Mouse (Mus musculus): ENCODE data around the gene B3galt5.

Gene B3galt5

DNA sequence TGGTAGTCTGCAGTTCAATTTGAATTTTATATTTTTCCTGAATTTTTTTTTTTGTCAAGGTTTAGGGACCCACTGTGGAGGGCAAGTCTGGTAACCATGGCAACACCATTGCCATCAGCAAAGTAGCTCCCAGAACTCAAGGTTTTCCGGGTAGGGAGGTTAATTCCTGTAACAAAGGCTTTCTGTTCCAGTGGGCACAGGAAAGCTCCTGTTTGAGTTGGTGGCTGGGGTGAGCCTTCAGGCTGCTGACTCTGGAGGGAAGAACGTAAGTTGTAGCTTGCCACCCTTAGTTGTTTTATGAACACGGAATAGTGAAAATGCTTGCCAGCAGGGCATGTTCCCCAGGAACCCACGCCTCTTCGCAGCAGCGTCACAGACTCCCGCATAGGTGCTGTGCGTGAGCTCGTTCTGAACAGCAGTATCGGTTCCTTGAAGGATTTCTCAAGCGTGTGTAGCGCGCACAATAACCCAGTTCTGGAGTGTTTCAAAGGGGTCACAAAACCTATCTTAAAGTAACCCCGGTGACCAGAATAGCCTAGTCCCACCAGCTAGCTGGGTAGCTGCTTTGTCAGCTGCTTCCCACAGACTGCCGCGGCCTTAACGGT, at the start of gene B3galt5:
Gene B3galt5 (plus strand): TSS at position 436 of the 605 bp plus-strand sequence.
- no peak for DNase-seq (ENCODE audit: low spot score)

DNA sequence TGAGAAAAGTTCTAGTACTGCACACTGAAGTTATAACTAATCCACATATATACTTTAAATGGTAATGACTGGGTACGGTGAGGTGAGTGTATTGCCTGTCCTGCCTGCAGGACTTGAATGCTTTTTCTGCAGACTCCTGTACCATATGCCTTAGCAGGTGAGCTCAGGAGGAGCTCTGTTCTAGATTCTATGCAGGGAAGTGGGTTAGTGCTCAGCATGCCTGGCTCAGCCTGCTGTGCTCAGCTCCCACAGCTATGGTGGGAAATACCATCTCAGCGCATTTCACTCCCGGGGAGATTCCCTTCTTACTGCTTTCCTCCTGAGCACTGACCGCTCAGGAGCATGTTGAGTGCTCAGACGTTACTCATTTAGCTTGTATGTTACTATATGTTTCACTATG, 48.0 kb upstream of the B3galt5 start:
- DNase-seq (ENCODE audit: low spot score), result no peak

DNA sequence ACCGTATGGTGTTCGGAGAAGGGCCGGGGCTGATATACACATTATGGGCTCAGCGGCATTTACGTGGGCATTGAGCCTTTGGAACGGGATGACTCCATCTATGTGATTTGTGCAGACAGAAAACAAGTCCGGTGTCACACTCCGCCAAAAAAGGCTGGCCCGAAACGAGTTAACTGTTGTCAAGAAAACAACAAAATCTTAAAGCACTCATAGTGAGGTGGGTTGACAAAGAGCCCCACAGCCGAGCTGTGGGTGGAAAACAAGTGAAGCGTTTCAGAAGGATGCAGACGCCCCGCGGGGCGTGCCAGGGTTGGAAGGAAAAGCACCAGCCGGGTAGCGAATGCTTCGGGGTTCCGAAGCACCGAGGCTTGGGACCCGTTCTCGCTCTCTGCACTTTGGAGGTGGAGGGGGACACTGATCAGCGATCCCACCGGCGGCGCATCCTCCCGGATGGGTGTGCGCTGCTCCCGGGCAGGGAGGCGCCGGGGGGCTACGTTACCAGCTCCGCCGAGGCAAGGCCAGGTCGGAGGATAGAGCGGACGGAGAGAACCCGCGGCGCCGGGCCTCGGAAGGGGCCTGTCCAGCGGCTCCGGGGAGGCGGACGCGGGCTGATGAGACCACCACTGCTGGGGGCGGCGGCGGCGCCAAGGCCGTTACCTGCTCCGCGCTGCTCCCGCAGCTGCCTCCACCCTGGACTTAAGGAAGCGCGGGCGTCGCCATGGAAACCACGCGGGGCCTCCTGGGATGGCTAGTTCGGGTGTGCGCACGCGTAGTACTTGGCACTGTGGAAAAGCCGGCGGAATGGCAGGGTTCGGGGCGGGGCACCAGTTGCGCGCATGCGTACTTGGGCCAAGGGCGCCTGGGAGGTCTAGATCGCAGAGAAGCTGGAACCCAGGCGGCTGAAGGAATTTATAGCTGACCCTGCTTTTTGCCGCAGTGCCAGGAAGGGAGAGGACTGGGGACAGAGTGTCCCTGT, 43.8 kb upstream of the B3galt5 start, which contains the start of gene Lca5l:
Gene Lca5l (minus strand): TSS at position 741 of the 976 bp plus-strand sequence.
- DNase-seq (ENCODE audit: low spot score), result peak; percentile 100

DNA sequence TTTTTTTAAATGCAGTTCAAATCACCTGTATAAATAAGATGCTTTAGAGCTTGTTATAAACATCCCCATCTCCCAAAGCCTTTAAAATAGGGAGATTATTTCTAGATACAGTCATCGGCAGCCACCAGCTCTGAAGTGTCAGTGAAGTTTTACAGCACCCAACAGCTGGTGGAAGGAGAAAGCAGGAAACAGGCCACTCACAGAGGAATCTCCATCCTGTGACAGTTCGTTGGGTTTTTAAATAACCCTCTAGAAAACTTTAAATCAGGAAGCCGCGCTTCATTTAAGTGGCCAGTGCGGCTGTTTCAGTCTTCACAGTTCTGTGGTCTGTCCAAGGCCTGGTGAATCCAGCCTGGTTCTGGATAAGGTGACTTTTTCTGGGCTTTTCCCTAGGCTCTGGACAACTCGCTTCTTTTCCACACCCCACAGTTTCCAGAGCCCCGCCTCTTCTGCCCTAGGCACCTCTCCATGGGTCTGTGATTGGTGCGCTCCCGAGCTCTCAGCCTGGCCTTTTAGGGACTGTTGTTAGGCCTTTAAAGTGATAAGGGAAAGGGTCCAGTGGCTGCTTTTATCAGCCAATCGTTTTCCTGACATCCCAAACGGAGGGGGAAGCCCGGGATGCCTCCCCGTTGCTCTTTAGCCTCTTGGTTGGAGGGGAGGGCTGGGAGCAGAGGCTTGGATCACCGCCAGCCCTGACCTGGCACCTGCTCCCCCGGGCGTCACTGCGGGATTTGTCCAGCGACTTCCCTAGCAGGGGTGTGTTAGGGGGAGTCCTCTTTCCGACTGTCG, 35.5 kb upstream of the B3galt5 start, which contains the start of gene Sh3bgr:
Gene Sh3bgr (plus strand): TSS at position 538 of the 789 bp plus-strand sequence.
- DNase-seq (ENCODE audit: low spot score), result peak; percentile 68

DNA sequence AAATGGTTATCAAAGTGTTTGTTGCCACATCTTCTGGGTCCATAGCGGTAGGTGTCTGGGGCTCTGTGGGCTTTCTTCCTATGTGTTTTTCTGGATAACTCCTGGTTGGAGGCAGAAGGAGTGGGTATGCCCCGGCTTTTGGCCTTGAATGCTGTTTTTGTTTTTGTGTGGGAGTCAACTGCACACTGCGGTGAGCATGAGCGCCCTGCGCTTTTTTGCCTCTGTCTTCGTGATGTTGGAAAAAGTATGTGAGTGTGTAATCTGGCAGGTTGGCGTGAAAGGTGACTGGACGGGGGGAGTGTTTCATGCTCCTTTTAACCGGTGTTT, 34.9 kb upstream of the B3galt5 start:
- DNase-seq (ENCODE audit: low spot score), result no peak

DNA sequence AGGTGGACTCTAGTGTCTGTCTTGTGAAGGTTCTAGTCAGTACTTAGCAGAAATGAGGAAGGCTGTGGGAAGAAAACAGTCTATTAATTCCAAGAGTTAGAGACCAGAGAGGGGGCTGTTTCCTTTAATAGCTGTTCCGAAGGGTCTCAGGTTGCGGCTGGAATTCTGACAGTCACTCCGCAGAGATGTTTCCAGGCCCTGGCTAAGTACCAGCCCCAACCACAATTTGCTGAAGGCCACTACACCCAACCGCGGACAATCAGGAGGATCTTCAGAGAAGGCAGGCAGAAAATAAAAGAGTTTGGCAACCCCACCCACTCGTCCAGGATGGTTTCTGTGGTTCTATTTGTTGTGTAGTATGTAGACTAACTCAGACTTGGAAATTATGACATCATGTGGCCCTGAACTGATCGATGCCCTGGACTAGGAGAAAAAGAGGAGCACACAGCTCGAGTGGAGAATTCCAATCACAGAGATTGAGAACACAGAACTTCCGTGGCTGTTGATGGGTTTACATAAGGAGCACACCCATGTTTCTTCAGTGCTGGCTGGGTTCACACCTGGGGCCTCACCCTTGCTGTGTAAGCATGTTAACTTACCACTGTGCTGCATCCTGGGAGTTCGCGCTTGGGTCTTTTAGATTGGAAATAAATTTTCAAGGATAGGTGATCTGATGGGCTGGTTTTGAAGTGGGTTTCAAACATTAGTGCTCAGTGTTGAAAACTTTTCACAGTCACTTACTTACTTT, 33.9 kb upstream of the B3galt5 start:
- DNase-seq (ENCODE audit: low spot score), result no peak

DNA sequence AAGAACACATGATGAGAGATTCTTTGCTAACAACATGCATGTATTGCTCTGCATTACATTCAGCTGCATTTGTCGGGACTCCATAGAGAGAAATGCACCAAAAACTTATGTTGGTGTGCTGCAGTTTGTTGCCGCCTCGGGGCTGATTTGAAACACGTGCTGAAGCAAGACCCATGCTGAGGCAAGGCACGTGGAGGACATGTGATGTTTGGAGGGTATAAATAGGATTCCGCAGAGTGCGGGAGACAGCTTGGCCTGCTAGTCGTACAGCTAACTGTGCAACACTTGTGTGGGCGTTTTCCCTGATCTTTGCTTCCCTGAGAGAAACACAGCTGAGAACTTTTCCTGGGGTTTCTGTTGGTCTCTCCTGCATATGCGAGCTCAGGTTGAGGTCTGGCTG, 25.8 kb upstream of the B3galt5 start:
- DNase-seq (ENCODE audit: low spot score), result no peak

DNA sequence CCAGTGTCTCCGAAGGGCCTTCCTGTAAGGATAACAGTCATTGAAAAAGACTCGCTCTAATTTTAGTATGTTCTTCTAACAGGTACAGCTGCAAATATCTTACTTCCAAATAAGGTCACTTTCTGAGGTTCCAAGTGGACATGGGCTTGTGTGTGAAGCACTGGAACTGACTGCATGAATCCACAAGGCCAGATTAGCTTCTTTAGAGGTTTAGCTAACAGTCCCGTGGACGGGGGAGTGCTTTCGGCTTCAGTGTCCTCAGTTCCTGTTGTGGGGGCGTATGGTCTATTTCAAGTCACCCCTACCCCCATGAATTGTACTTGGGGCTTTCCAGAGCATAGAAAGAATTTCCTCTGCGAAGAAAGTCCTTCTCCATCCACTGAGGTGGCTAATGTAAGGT, 24.7 kb upstream of the B3galt5 start:
- no peak for DNase-seq (ENCODE audit: low spot score)

DNA sequence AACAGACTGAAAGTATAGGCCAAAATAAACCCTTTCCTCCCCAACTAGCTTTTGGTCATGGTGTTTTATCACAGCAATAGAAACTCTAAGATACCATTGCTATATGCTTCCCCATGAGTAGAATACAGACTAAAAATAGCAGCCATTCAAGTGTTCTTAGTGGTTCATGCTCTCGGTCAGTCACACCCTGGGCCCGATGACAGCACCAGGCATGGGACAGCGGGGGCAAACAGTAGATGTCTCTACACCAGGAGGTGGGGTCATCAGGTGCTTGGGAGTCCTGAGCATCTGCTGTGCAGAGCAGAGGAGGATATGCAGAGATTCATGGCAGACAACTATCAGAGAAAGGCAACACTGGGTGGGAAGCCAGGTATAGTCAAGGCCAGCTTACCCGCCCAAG, 22.6 kb upstream of the B3galt5 start:
- DNase-seq (ENCODE audit: low spot score), result no peak

DNA sequence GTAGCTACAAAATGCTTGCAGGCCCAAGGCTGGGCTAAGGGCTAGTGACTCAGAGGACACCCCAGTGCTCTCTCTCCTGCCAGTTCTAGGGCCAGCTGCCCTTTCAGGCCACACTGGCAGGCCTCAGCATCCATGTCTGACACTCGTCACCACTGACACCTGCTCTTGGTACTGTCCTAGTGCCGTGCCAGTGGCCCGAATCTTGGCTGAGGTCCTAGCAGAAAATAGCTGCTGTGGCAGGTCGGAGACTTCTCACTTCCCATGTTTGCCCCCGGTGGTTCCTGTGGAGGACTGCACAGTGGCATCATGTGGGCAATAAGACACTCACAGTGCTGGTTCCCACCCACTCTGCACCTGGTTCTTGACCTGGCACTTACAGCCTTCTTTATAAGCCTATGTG, 14.1 kb upstream of the B3galt5 start:
- peak; percentile 37 for DNase-seq (ENCODE audit: low spot score)

DNA sequence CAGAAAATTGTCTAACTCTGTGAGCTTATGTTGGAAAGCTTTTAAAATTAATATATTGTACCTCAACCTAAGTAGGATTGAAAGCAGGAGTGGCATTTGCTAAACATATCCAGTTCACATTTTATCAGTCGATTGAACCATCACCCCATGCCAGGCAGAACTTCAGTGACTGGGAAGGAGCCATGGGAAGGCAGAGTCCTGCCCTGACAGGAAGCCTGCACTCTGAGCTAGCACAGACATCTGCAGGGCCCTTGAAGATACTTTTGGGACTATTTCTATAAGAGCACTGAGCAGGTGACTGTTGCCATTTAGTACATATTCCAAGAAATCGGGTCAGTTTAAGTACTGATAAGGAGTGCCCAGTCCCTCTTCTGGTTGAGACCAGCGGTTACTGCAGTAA, 13.6 kb upstream of the B3galt5 start:
- DNase-seq (ENCODE audit: low spot score), result no peak

DNA sequence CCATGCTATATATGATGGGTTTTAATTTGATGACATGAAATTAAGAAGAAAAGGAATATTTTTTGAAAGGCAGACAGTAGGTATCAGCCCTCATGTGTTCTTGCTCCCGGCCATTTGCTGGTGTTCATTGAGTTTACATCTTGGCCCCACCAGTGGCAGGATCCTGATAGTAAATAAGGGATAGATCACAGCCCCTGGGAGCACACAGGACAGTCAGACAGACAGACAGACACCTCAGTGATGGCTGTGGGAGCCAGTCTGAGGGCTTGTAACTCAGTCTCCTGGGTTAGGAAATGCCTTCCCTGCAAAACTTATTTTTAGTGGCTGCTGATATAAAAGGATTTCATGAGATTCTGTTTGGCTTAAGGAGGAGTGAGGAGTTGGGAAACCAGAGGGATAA, 13.1 kb upstream of the B3galt5 start:
- DNase-seq (ENCODE audit: low spot score), result no peak

DNA sequence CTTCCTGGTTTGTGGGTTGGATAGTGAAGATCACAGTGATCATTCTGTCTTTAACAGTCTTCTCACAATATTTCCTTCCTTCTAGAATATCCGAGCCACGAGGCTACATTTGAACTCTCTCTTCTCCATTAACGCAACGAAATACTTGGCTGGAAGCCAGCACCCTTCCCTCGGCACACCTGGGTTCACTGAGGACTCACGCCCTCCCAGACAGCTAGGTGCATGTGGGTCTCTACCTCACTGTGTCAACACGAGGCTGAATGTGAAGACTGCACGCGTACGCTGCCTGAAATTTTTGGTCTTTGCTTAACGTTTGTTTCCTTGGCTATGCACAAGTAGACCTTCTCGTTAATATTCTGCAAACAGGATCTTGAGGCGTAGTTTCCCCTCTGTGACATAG, 7.2 kb upstream of the B3galt5 start:
- no peak for DNase-seq (ENCODE audit: low spot score)

DNA sequence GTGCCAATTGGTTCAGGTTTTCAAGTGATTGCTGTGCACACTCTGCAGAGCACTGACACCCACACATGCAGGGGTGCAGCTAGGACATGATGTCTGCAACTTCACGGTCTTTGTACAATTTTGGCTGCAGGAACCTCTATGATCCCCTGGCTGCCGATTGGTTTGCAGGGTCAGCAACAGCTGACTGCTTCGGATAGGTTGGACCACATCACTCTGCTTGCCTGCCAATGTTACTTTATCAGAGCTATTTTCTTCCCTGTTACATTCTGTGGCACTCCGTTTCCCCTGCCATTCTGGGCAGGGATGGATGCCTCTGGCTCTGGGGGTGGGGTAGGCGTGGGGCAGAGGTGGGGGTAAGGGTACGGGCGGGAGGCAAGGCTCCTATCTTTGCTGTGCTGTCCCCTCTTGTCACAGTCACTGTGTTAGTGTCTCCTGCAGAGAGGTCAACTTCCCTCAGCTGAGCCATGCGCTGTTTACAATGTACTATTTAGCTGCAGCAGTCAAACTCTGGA, 6.5 kb upstream of the B3galt5 start:
- no peak for DNase-seq (ENCODE audit: low spot score)

DNA sequence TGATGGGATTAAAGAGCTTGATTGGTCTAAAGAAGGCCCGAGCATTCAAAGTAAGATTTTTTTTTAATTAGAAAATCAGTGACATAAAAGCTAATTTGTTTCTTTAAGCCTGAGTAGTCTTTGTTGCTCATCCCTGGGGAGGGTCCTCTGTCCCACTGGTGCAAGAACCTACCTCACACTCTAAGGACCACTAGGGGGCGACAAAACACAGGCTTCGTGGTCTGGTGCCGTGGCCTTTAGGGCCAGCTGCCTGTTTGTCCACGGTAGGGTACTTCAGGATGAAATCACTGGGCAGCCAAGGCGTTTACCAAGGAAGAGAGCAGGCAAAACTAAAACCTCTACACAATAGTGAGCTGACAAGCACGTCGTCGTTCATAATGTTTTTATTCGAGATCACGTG, 5.2 kb upstream of the B3galt5 start:
- peak; percentile 71 for DNase-seq (ENCODE audit: low spot score)

DNA sequence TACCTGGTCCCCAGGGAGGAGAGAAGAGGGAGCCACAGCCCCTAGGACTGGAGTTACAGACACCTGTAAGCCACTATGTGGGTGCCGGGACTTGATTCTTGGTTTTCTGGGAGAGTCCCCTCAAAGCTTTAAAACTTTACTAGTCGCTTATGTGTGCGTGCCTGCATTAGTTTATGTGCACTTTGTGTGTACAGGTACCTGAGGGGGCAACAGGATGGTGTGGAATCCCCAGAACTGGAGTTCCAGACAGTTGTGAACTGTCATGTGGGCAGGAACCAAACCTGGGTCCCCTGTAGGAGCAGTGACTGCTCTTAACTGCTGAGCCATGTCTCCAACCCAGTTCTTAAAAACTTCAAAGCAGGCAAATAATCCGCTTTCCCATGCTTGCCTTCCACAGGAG, 4.3 kb upstream of the B3galt5 start:
- DNase-seq (ENCODE audit: low spot score), result no peak

DNA sequence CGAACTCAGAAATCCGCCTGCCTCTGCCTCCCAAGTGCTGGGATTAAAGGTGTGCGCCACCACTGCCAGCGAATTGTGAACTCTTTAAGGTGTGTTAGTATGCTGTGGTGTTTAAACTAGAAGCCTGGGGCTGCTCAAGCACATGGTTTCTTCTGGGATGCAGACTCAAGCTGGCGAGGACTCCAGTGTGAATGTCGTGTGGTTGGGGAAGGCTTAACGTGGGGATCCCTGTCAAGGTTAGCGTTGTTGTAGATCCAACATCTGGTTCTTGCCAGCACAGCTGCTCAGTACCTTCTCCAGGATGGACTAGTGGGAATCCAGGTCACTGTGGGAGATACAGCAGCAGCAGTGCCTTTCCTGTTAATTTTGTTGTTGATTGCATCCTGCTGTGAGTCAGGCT, 3.6 kb upstream of the B3galt5 start:
- DNase-seq (ENCODE audit: low spot score), result no peak

DNA sequence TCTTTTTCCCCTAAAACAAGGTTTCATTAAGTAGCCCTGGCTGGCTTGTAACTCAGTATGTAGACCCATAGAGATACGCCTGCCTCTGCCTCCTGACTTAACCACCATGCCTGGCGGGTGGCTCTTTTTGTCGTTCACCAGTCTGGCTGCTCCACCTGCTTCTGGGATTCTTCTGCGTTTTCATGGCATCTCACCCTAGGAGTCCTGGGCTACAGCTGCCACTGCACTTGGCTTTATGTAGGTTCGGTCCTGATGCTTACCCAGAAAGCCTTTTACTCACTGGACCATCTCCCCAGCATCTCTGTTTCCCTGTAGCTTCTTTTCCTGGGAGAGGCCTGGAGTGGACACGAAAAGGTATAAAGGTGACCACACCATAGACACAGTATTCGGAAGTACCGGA, 1.6 kb upstream of the B3galt5 start:
- DNase-seq (ENCODE audit: low spot score), result no peak

DNA sequence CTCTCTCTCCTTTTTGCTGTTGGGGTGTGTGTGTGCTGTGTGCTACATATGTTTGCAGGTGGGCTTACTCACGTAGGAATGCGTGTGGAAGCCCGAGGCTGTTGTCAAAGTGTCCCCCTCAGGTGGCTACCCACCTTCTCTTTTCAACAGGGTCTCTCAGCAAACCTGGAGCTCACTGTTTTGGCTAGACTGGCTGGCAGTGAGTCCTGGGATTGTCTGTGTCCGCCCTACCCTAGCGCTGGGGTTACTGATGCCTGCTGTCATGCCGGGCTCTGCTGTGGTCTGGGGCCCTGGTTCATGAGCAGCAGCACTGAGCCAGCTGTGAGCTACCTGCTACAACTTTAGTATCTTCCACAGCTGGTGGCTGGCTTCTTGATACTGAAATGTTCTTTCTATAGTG, 8.9 kb downstream of the B3galt5 start:
- DNase-seq (ENCODE audit: low spot score), result no peak

DNA sequence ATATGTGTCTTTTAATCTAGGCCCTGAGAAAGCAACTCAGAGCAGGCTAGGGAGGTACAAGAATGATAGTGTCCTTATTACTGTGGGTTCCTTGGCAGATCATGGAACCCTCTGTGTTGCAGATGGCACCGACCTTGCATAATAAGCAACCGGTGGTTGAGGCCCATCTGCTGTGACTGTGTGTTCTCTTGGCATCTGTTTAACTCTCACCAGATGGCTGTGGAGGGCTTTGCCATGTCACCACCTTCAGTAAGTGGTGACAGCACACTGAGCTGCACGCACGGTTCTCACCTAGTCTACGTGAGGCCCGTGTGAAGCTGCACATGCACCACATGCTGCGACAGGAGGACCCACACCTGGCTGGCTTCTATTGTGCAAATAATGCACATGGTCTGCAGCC, 14.0 kb downstream of the B3galt5 start:
- no peak for DNase-seq (ENCODE audit: low spot score)

DNA sequence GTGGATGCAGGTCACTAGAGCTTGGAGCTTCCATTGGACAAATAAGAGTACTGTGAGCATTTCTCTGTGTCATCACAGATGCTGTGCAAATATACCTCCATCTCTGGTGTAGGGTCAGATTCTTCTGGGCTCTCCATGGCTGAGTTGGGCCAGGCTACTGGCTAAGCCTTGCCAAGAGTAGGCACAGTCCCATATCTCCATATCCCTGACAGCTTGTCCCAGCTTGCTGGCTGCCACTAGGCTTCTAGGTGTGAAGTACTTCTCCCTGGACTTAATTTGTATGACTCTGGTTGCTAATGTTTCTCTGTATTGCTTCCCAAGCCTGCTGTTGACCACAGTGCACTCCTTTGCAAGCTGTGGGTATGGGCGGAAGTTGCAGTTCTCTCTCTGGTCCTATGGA, 16.5 kb downstream of the B3galt5 start:
- no peak for DNase-seq (ENCODE audit: low spot score)

DNA sequence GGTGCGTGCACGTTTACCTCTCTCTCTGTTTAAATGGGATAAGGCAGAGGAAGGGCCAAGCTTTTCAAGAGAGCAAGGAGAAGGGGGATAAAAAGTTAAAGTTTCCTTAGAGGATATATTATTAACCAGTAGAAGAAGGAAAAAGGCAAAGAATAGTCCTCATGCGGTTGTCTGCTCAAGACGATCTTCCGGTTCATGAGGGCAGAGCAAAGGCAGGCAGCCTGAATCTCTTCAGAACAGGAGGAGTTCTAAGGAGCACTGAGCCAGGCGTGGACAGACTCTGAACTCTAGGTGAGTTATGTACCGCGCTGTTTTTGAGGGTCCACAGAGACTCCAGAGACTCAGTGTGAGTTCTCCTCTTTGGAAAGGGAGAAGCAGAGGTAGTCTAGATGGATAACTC, 22.8 kb downstream of the B3galt5 start:
- no peak for DNase-seq (ENCODE audit: low spot score)

Data from MN1 (cell line).